7 mouse cellular contexts compared by ENCODE assay signal in genomic region chr9:44319887-44320798, GRCm38 (mm10). TPM values are rescaled to one million over a fixed set of nuclear protein-coding genes. Genes with fewer than 3 reads are reported as not detected.
DNase-seq lines count a peak whose midpoint lies in the region; ATAC-seq lines count a peak whose summit lies in the region.

Gene C2cd2l (minus strand): TSS chr9:44320285.

- peak within 1 kb of the TSS; percentile 94 for H3K4me2 ChIP-seq in embryonic facial prominence, embryonic 11.5 days (ENCODE audit: low read depth, low read length)
- peak within 1 kb of the TSS; percentile 93 for H3K4me2 ChIP-seq in midbrain, embryonic 13.5 days (replicated peaks)

- H3K27me3 ChIP-seq in embryonic facial prominence, embryonic 11.5 days (ENCODE audit: control insufficient read depth, insufficient read depth, low read length): no peaks in the 10 kb centered on the region
- H3K27me3 ChIP-seq in limb, embryonic 10.5 days (ENCODE audit: low read depth, poor library complexity, severe bottlenecking): peaks cover 13% of the 10 kb centered on the region
- H3K27me3 ChIP-seq in midbrain, embryonic 13.5 days: no peaks in the 10 kb centered on the region

- under 1% methylated on average over 66 of the region's 67 CpGs for WGBS in embryonic facial prominence, embryonic 11.5 days
- under 1% methylated on average over 67 of the region's 67 CpGs for WGBS in limb, embryonic 10.5 days
- WGBS in midbrain, embryonic 13.5 days: under 1% methylated on average over 66 of the region's 67 CpGs

- peak; percentile 96 for ATAC-seq in embryonic facial prominence, embryonic 11.5 days (replicated peaks; ENCODE audit: insufficient number of reproducible peaks, low FRiP score, low TSS enrichment, low read depth)
- ATAC-seq in granulocyte monocyte progenitor cell, adult 5-6 weeks (replicated peaks; ENCODE audit: poor library complexity, severe bottlenecking): peak; percentile 85
- peak; percentile 98 for ATAC-seq in midbrain, embryonic 13.5 days

- peak; percentile 95 for DNase-seq in adrenal gland, postnatal 14 days
- DNase-seq in embryonic facial prominence, embryonic 11.5 days (ENCODE audit: low spot score): peak; percentile 98
- peak; percentile 93 for DNase-seq in kidney, adult 11 months
- DNase-seq in limb, embryonic 10.5 days (ENCODE audit: low spot score): peak; percentile 94
- peak; percentile 79 for DNase-seq in spleen, adult 18-20 months

- peak within 1 kb of the TSS; percentile 77 for H3K9ac ChIP-seq in embryonic facial prominence, embryonic 11.5 days (replicated peaks; ENCODE audit: low read length)
- peak within 1 kb of the TSS; percentile 98 for H3K9ac ChIP-seq in midbrain, embryonic 13.5 days (replicated peaks)

- peak within 1 kb of the TSS; percentile 78 for H3K4me3 ChIP-seq in embryonic facial prominence, embryonic 11.5 days (ENCODE audit: low read depth, low read length)
- peak within 1 kb of the TSS; percentile 75 for H3K4me3 ChIP-seq in limb, embryonic 10.5 days
- H3K4me3 ChIP-seq in midbrain, embryonic 13.5 days (replicated peaks): peak within 1 kb of the TSS; percentile 98

- H3K9me3 ChIP-seq in embryonic facial prominence, embryonic 11.5 days (replicated peaks; ENCODE audit: control insufficient read depth, low read length): no peaks in the 10 kb centered on the region
- no peaks in the 10 kb centered on the region for H3K9me3 ChIP-seq in limb, embryonic 10.5 days (replicated peaks)
- no peaks in the 10 kb centered on the region for H3K9me3 ChIP-seq in midbrain, embryonic 13.5 days

- H3K36me3 ChIP-seq in embryonic facial prominence, embryonic 11.5 days (replicated peaks; ENCODE audit: control insufficient read depth, insufficient read depth, low read depth, low read length): no peaks in the 10 kb centered on the region; the same call in none of the 2 replicates
- peaks cover 23% of the 10 kb centered on the region for H3K36me3 ChIP-seq in limb, embryonic 10.5 days
- peaks cover 19% of the 10 kb centered on the region for H3K36me3 ChIP-seq in midbrain, embryonic 13.5 days

- no peak within 1 kb of the TSS for H3K27ac ChIP-seq in embryonic facial prominence, embryonic 11.5 days (replicated peaks; ENCODE audit: low read depth, low read length)
- H3K27ac ChIP-seq in limb, embryonic 10.5 days: peak within 1 kb of the TSS; percentile 77
- H3K27ac ChIP-seq in midbrain, embryonic 13.5 days: peak within 1 kb of the TSS; percentile 84

- peaks cover 4% of the 10 kb centered on the region for H3K4me1 ChIP-seq in embryonic facial prominence, embryonic 11.5 days (ENCODE audit: control insufficient read depth, insufficient read depth, low read length)
- H3K4me1 ChIP-seq in limb, embryonic 10.5 days: peaks cover 33% of the 10 kb centered on the region
- peaks cover 33% of the 10 kb centered on the region for H3K4me1 ChIP-seq in midbrain, embryonic 13.5 days (replicated peaks)

RNA-seq across cellular contexts. Expression of gene C2cd2l, which starts in this region (rescaled TPM):
- 27.8 and 40.4 TPM in 2 replicates for total RNA-seq in adrenal gland, postnatal 14 days (2021)
- 5.8 and 7.5 TPM in 2 replicates for polyA plus RNA-seq in embryonic facial prominence, embryonic 11.5 days (2014; fragmentation: Nextera tagmentation; extraction: Ambion mirVana)
- 8.3 and 17.5 TPM in 2 replicates for total RNA-seq in granulocyte monocyte progenitor cell, adult 5-6 weeks (2014; fragmentation: Nextera tagmentation)
- total RNA-seq in granulocyte monocyte progenitor cell, adult 5-6 weeks (2017): 4.2 and 5.9 TPM in 2 replicates
- 6.9 and 9.9 TPM in 2 replicates for polyA plus RNA-seq in limb, embryonic 10.5 days (2016; fragmentation: Nextera tagmentation; extraction: Ambion mirVana)
- polyA plus RNA-seq in midbrain, embryonic 13.5 days (2015; fragmentation: Nextera tagmentation; extraction: Ambion mirVana): 23.0 and 27.3 TPM in 2 replicates
